Mouse (Mus musculus) right cerebral cortex, postnatal 25 days (tissue): Measurements from ENCODE around the gene Zbtb34.

ENCODE experiments used
- DNase-seq: peaks from one replicate; pipeline ENCODE4 v3.0.0; 2022

Zbtb34 gene

GRCm38 (mm10) chr2:33399091-33399490 lies 32.0 kb downstream of the Zbtb34 start:
- DNase-seq = no peak

- no peak for DNase-seq
Measured at GRCm38 (mm10) chr2:33397036-33397435, 34.1 kb downstream of the Zbtb34 start.

- DNase-seq = no peak
Measured at GRCm38 (mm10) chr2:33395053-33395452, 36.1 kb downstream of the Zbtb34 start.

- no peak for DNase-seq
Measured at GRCm38 (mm10) chr2:33393951-33394635, 37.0 kb downstream of the Zbtb34 start.

- no peak for DNase-seq
Measured at GRCm38 (mm10) chr2:33393021-33393420, 38.1 kb downstream of the Zbtb34 start.

- DNase-seq = no peak
Measured at GRCm38 (mm10) chr2:33371648-33372408, 59.3 kb downstream of the Zbtb34 start.

- peak; percentile 99 for DNase-seq
Measured at GRCm38 (mm10) chr2:33370777-33371647, 60.1 kb downstream of the Zbtb34 start, which contains the start of gene Ralgps1. Ralgps1 (minus strand) TSS chr2:33371486.

- no peak for DNase-seq
Measured at GRCm38 (mm10) chr2:33370276-33370776, 60.8 kb downstream of the Zbtb34 start.

- no peak for DNase-seq
Measured at GRCm38 (mm10) chr2:33369453-33369852, 61.7 kb downstream of the Zbtb34 start.

- no peak for DNase-seq
Measured at GRCm38 (mm10) chr2:33368486-33368885, 62.6 kb downstream of the Zbtb34 start.

- DNase-seq = no peak
Measured at GRCm38 (mm10) chr2:33365703-33366471, 65.2 kb downstream of the Zbtb34 start.

GRCm38 (mm10) chr2:33364656-33365055 lies 66.5 kb downstream of the Zbtb34 start:
- DNase-seq = no peak

- no peak for DNase-seq
Measured at GRCm38 (mm10) chr2:33363890-33364289, 67.2 kb downstream of the Zbtb34 start.

GRCm38 (mm10) chr2:33361139-33361716 lies 69.9 kb downstream of the Zbtb34 start:
- no peak for DNase-seq

- no peak for DNase-seq
Measured at GRCm38 (mm10) chr2:33360564-33360963, 70.6 kb downstream of the Zbtb34 start.

- DNase-seq = no peak
Measured at GRCm38 (mm10) chr2:33359184-33359583, 71.9 kb downstream of the Zbtb34 start.

GRCm38 (mm10) chr2:33357250-33357838 lies 73.8 kb downstream of the Zbtb34 start:
- DNase-seq = no peak
